Mouse (Mus musculus): ENCODE measurements around the gene Plekho1. TPM values are rescaled to one million over a fixed set of nuclear protein-coding genes. Genes with fewer than 3 reads are reported as not detected.
"Not testable (repeated sequence)": the region's sequence is repeated elsewhere in the genome, so short reads cannot be mapped to it uniquely, and the experiment has no call there.

The Plekho1 gene
- polyA plus RNA-seq, 1 experiment from 2014 or later = 77.0 TPM

DNA sequence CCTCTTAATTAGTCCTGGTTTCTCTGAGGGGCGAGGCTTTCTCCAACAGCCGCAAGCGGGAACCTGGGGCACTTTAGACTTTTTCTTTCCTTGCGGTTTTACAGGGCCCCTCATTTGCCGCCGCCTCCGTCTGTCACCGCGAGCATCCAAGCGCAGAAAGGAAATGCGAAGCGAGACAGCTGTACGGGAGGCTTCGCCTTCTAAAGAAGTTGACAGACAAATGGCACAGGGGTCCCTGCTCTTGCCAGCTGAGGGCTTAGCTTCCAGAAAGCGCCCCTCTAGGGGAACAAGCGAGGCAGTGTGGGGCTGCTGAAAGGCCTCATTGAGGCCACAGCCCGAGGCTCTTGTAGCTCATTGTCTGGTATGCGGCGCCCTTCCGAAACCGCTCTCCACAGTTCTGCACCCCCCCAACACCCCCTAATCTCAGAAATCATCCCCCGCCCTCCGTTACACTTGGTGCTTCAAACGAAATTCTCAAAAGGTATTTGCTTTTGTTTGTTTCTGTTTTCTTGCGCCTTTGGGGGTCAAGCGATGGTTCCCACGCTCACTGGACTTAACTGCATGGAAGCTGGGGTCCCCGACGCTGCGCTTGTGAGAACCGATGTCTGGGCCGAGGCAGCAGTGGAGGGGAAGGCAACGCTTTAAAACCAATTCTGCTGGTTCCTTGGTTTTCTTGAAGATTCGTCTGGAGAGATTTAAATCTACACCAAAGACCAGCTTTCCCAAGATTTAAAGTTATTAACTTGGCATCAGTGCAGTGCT is 22.7 kb downstream of the Plekho1 start:
- 2% methylated on average over 34 of the region's 34 CpGs for WGBS
- Histone ChIP-seq H3K4me2 (replicated peaks) (peak overlapping the region; percentile 60), H3K9me3 (no peaks in the 10 kb centered on the region), H3K27me3 (0 out of 2 replicates have a peak, but pooled peaks cover 8% of the 10 kb centered on the region), H3K27ac (peak overlapping the region; percentile 64), H3K36me3 (no peaks in the 10 kb centered on the region), H3K4me1 (replicated peaks) (peaks cover 20% of the 10 kb centered on the region), H3K4me3 (replicated peaks) (peak overlapping the region; percentile 32), H3K9ac (replicated peaks) (peak overlapping the region; percentile 57)
- peak; percentile 95 for ATAC-seq

DNA sequence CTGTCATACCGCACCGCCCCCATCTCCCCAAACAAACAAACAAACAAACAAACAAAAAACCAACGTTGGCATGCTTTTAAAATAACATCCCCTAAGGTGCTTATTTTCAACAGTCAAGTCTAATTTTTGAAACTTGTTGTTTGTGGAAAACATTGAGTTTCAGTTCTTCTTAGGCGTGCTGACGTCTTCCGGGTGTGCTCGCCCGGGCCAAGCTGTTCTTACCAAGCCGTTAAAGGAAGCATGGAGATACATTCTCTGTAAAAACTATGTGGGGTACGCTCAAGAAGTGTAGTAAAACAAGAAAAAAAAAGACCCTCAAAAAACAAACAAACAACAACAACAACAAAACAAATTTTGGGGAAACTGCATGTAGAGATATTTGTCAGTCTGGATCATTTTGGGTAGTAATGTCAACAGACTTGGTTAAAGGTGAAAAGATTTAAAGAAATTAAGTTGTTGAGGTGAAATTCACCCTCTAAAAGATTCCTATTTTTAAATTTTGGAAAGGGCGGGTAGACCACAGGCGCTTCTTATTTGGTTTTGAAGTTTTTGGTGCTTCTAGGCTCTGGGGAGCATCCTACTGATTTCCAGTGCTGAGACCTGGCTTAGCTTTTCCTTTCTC is 23.4 kb downstream of the Plekho1 start:
- Histone ChIP-seq H3K36me3 (no peaks in the 10 kb centered on the region), H3K4me3 (replicated peaks) (peak overlapping the region; percentile 32; the same call in 1 of the 2 replicates), H3K27me3 (0 out of 2 replicates have a peak, but pooled peaks cover 8% of the 10 kb centered on the region), H3K9ac (replicated peaks) (peak overlapping the region; percentile 57), H3K4me2 (replicated peaks) (peak overlapping the region; percentile 60), H3K27ac (peak overlapping the region; percentile 64), H3K4me1 (replicated peaks) (peaks cover 20% of the 10 kb centered on the region), H3K9me3 (no peaks in the 10 kb centered on the region)
- 75% methylated on average over 12 of the region's 12 CpGs for WGBS
- no peak for ATAC-seq

DNA sequence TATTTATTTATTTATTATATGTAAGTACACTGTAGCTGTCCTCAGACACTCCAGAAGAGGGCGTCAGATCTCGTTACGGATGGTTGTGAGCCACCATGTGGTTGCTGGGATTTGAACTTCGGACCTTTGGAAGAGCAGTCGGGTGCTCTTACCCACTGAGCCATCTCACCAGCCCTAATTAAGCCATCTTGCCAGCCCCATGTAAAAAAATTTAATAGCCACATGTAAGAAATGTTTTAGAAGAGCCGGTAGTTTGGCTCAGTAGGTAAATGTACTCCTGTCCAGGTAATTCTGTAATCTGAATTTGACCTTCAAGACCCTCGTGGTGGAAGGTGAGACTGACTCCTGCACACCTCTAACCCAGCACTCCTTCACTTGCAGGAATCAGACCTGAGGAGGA is 25.1 kb downstream of the Plekho1 start:
- not testable (repeated sequence) for ATAC-seq; H3K4me3 ChIP-seq (replicated peaks); H3K27ac ChIP-seq; H3K9ac ChIP-seq (replicated peaks); H3K4me2 ChIP-seq (replicated peaks); H3K27me3 ChIP-seq; H3K36me3 ChIP-seq; H3K9me3 ChIP-seq
- H3K4me1 ChIP-seq (replicated peaks) = peaks cover 25% of the 10 kb centered on the region
- WGBS = 64% methylated on average over 7 of the region's 7 CpGs

DNA sequence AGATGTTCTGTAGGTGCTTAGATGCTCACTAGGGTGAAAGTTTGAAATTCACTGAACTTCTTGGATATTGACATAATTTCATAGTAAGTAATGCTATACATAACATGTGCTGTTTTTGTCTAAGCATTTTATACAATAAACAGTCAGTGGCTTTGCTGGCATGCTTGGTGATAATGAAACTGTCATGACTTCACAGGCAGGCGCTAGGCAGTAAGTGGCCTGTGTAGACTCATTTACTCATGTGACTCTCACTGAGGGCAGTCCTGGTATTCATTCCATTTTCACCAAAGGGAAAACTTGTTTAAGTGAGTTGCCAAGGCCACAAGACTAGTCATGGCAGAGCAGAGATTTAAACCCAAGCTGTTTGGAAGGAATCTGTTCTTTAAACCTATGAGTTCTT is 26.5 kb downstream of the Plekho1 start:
- peaks cover 25% of the 10 kb centered on the region for H3K4me1 ChIP-seq (replicated peaks)
- H3K9ac ChIP-seq (replicated peaks) = no peak overlapping the region
- H3K4me2 ChIP-seq (replicated peaks) = no peak overlapping the region
- no peak overlapping the region for H3K27ac ChIP-seq
- ATAC-seq = no peak
- H3K36me3 ChIP-seq = no peaks in the 10 kb centered on the region
- 86% methylated on average over 1 of the region's 1 CpGs for WGBS
- H3K4me3 ChIP-seq (replicated peaks) = no peak overlapping the region
- H3K27me3 ChIP-seq = 0 out of 2 replicates have a peak, but pooled peaks cover 2% of the 10 kb centered on the region
- H3K9me3 ChIP-seq = no peaks in the 10 kb centered on the region

DNA sequence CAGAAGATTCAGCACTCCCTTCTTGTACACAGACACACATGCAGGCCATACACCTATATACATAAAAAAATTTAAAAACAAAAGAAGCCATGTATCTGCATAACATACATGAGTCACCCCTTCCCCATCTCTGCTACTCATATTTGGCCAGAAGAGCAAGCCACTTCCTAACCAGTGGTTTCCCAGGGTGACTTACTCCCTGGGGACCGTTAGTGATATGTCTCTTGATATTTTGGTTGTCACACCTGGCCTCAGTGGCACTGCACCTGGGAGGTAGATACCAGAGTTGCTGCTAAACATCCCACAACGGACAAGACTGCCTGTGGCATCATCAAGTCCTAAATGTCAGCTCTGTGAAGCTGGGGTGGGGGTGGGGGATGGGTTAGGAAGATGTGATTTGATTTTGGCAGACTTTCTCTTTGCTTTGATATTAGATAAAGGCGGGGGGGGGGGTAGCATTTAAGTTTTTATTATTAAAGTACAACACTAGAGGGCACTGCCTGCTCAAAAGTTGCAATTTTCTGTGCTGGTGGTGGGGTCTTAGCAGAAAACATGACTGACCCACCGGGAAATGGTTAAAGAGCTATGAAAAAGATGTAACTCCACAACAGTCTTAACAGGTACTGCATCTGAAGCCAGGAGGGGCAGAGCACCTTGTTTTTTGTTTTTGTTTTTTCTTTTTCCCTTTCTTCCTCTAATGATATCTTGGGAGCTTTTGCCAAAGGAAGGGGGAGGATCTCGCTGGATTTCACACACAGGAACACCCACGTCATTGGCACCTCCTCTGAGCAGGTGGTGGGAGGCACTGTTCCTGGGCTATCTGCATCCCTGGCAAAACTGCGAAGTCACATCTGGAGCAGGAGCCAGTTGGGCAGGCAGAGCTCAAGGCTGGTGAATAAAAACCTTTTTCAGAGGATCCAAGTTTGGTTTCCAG is 30.0 kb downstream of the Plekho1 start:
- 0 out of 2 replicates have a peak, but pooled peaks cover 5% of the 10 kb centered on the region for H3K4me1 ChIP-seq (replicated peaks)
- no peaks in the 10 kb centered on the region for H3K9me3 ChIP-seq
- H3K36me3 ChIP-seq = no peaks in the 10 kb centered on the region
- H3K27me3 ChIP-seq = no peaks in the 10 kb centered on the region
- H3K4me2 ChIP-seq (replicated peaks) = peak overlapping the region; percentile 24
- peak; percentile 37; the same call in 1 of the 2 replicates for ATAC-seq
- H3K27ac ChIP-seq = no peak overlapping the region
- 11% methylated on average over 7 of the region's 7 CpGs for WGBS
- no peak overlapping the region for H3K9ac ChIP-seq (replicated peaks)
- no peak overlapping the region for H3K4me3 ChIP-seq (replicated peaks)

DNA sequence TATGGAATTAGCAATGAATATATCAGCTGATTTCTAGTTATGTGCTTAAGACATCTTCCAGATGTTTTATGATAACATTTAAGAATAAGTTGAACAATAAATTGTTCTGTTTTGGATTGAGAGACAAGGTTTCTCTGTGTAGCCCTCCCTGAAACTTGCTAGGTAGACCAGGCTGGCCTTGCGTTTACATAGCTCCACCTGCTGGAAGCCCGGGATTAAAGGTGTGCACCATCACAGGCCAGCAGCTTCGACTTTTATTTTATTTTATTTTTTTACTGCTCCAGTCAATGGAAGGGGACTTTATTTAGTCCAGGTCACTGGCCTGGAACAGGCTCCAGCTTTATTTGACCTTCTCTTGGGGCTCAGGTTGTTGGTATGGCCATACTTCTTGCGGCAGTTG is 32.1 kb downstream of the Plekho1 start:
- Histone ChIP-seq H3K27ac (no peak overlapping the region), H3K9ac (replicated peaks) (no peak overlapping the region), H3K4me2 (replicated peaks) (no peak overlapping the region), H3K9me3 (no peaks in the 10 kb centered on the region), H3K4me3 (replicated peaks) (no peak overlapping the region), H3K27me3 (no peaks in the 10 kb centered on the region), H3K4me1 (replicated peaks) (0 out of 2 replicates have a peak, but pooled peaks cover 5% of the 10 kb centered on the region), H3K36me3 (no peaks in the 10 kb centered on the region)
- 57% methylated on average over 4 of the region's 4 CpGs for WGBS
- no peak for ATAC-seq

DNA sequence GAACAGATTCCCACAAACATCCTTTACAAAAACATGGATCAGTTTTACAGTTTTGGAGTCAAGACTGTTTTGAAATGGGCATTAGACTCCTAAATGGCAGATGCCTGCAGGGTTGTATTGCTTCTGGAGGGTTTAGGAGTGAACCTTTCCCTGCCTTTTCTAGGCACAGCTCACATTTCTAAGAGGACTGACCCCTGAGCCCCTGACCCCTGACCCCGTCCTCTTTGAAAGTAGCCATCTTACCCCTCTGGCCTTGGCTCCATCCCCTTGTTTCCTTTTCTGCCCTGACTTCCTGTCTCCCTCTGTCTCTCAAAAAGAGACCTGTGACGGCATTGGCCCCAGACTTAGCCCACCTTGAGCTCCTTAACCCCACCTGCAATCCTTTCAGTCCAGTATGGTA is 32.6 kb downstream of the Plekho1 start:
- H3K36me3 ChIP-seq = no peaks in the 10 kb centered on the region
- H3K27ac ChIP-seq = no peak overlapping the region
- ATAC-seq = no peak
- no peak overlapping the region for H3K4me3 ChIP-seq (replicated peaks)
- no peaks in the 10 kb centered on the region for H3K27me3 ChIP-seq
- no peaks in the 10 kb centered on the region for H3K9me3 ChIP-seq
- no peak overlapping the region for H3K4me2 ChIP-seq (replicated peaks)
- 0 out of 2 replicates have a peak overlapping the region, but pooled peaks have one; percentile 0 for H3K9ac ChIP-seq (replicated peaks)
- H3K4me1 ChIP-seq (replicated peaks) = 0 out of 2 replicates have a peak, but pooled peaks cover 5% of the 10 kb centered on the region
- 26% methylated on average over 2 of the region's 2 CpGs for WGBS

DNA sequence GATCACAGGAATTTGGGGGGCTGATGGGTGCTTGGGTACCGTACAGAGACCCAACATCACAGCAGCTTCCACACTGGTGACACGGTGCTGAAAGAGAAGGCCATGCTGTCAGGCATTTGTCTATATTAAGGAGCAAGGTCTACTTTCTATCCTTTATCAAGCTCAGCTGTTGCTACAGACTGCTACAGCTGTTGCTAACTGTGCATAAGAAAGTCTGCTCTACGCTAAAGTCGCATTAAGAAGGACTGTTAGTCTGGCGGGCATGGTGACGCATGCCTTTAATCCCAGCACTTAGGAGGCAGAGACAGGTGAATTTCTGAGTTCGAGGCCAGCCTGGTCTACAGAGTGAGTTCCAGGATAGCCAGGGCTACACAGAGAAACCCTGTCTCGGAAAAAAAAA is 33.6 kb downstream of the Plekho1 start:
- not testable (repeated sequence) for H3K27me3 ChIP-seq; ATAC-seq; H3K27ac ChIP-seq; H3K36me3 ChIP-seq; H3K4me1 ChIP-seq (replicated peaks); H3K9ac ChIP-seq (replicated peaks); H3K4me3 ChIP-seq (replicated peaks); H3K9me3 ChIP-seq; H3K4me2 ChIP-seq (replicated peaks)
- 88% methylated on average over 8 of the region's 8 CpGs for WGBS

DNA sequence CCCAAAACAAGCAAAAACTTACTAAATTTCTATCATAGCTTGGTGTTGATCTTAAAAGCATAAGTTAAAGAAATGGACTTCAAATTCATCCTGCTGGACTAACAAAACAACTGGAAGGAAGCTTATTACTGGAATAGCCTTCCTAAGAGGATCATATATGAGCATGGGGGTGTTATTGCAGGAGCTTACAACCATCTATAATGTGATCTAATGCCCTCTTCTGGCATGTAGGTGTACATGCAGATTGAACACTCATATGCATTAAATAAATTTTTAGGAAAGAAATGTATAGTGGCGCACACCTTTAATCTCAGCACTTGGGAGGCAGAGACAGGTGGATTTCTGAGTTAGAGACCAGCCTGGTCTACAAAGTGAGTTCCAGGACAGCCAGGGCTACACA is 36.0 kb downstream of the Plekho1 start:
- ATAC-seq = no peak
- H3K36me3 ChIP-seq = no peaks in the 10 kb centered on the region
- no peak overlapping the region for H3K27ac ChIP-seq
- no peaks in the 10 kb centered on the region for H3K9me3 ChIP-seq
- H3K4me2 ChIP-seq (replicated peaks) = no peak overlapping the region
- WGBS = 96% methylated on average over 1 of the region's 1 CpGs
- no peaks in the 10 kb centered on the region for H3K27me3 ChIP-seq
- no peak overlapping the region for H3K4me3 ChIP-seq (replicated peaks)
- no peaks in the 10 kb centered on the region for H3K4me1 ChIP-seq (replicated peaks)
- H3K9ac ChIP-seq (replicated peaks) = no peak overlapping the region

DNA sequence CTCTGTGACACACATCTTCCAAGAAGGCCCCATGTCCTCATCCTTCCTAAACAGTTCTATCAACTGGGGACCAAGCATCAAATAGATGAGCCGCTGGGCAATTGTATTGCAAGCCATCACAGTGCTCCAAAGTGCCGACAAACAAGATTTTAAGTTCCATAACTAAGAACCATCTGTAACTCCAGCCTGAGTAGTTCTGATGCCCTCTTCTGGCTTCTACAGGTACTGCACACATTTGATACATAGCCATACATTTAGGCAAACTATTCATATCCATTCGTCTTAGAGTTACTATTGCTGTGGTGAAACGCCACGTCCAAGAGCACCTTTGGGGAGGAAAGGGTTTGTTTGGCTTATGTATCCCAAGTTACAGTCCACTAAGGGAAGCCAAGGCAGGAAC is 36.7 kb downstream of the Plekho1 start:
- WGBS = 79% methylated on average over 5 of the region's 5 CpGs
- no peak overlapping the region for H3K9ac ChIP-seq (replicated peaks)
- no peak for ATAC-seq
- no peak overlapping the region for H3K27ac ChIP-seq
- no peaks in the 10 kb centered on the region for H3K27me3 ChIP-seq
- no peak overlapping the region for H3K4me3 ChIP-seq (replicated peaks)
- H3K9me3 ChIP-seq = no peaks in the 10 kb centered on the region
- no peaks in the 10 kb centered on the region for H3K36me3 ChIP-seq
- no peak overlapping the region for H3K4me2 ChIP-seq (replicated peaks)
- no peaks in the 10 kb centered on the region for H3K4me1 ChIP-seq (replicated peaks)

DNA sequence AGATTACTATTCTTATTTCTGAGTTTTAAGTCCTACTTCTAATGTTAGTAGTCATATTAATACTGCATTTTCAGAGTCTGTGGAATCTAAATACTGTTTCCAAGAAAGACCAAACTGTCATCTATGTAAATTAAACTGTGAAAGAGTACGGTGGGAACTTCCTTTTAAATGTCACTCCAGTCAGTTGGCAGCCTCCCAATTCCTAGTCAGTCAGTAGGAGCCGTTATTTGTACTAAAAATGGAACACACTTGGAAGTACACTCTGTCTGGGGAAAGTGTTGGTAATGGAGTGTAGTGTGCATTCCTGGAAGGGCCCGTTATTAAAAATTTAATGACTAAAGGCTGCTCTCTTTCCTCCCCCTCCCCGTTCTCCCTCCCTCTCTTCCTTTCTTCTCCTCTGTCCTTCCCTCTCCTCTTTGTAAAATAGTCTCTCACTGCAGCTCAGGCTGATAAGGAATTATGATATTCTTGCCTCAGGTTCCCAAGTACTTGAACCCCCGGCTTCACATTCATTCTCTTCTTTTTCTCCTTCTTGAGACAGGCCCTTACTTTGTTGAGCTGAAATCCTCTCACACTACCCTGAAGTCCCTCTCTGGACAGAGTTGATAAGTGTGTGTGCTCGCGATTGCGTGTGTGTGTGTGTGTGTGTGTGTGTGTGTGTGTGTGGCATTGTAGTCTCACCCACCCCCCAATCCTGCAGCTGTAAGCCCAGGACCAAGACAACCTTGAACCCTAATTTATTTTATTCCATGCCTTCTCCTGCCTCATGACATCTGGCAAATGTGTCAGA is 38.2 kb downstream of the Plekho1 start:
- H3K27ac ChIP-seq = no peak overlapping the region
- ATAC-seq = no peak

More for the DNA sequence above, 38.2 kb downstream of the Plekho1 start:
- Histone ChIP-seq H3K4me3 (replicated peaks) (no peak overlapping the region), H3K9me3 (no peaks in the 10 kb centered on the region), H3K36me3 (no peaks in the 10 kb centered on the region), H3K27me3 (no peaks in the 10 kb centered on the region), H3K4me2 (replicated peaks) (no peak overlapping the region), H3K4me1 (replicated peaks) (peaks cover 10% of the 10 kb centered on the region), H3K9ac (replicated peaks) (no peak overlapping the region)
- WGBS = 78% methylated on average over 8 of the region's 8 CpGs
